11 mouse cellular contexts compared by ENCODE assay signal in genomic region chr7:71064446-71065391, GRCm38 (mm10).
DNase-seq lines count a peak whose midpoint lies in the region; ATAC-seq and TF ChIP-seq lines count a peak whose summit lies in the region.
"Had no signal": no experiment of that assay in that cellular context is flagged by ENCODE, and none has a peak within 500 bp of the region (broad histone marks: within the 10 kb centered on the region; RNA-seq: fewer than 3 reads in every experiment).

No protein-coding gene starts in this region.

- H3K9me3 ChIP-seq in hindbrain, embryonic 11.5 days (ENCODE audit: control insufficient read depth, low read length) = no peaks in the 10 kb centered on the region
- no peaks in the 10 kb centered on the region for H3K9me3 ChIP-seq in hindbrain, postnatal 0 days (ENCODE audit: low read length)
- H3K9me3 ChIP-seq in forebrain, postnatal 0 days (ENCODE audit: low read length) = no peaks in the 10 kb centered on the region
- no peaks in the 10 kb centered on the region for H3K9me3 ChIP-seq in midbrain, embryonic 16.5 days (replicated peaks; ENCODE audit: control insufficient read depth, low read length, poor library complexity, severe bottlenecking)
- H3K9me3 ChIP-seq: lung, embryonic 15.5 days had no signal

- H3K4me2 ChIP-seq in hindbrain, embryonic 11.5 days (replicated peaks; ENCODE audit: low read depth, low read length) = no peak overlapping the region
- no peak overlapping the region for H3K4me2 ChIP-seq in hindbrain, postnatal 0 days (ENCODE audit: low read depth, low read length)
- H3K4me2 ChIP-seq in forebrain, postnatal 0 days (ENCODE audit: low read depth) = no peak overlapping the region
- peak overlapping the region; percentile 28; the same call in 1 of the 2 replicates for H3K4me2 ChIP-seq in midbrain, embryonic 16.5 days (ENCODE audit: low read length)
- H3K4me2 ChIP-seq: lung, embryonic 15.5 days had no signal

- no peaks in the 10 kb centered on the region for H3K27me3 ChIP-seq in hindbrain, embryonic 11.5 days (ENCODE audit: control insufficient read depth, insufficient read depth, low read length)
- H3K27me3 ChIP-seq in hindbrain, postnatal 0 days (ENCODE audit: insufficient read depth, low read length) = no peaks in the 10 kb centered on the region
- no peaks in the 10 kb centered on the region for H3K27me3 ChIP-seq in forebrain, postnatal 0 days (ENCODE audit: insufficient read depth, low read length)
- H3K27me3 ChIP-seq in midbrain, embryonic 16.5 days (ENCODE audit: control insufficient read depth, insufficient read depth, low read depth, low read length) = no peaks in the 10 kb centered on the region
- H3K27me3 ChIP-seq in thymus, adult 2 months (ENCODE audit: control insufficient read depth, insufficient read depth, low read length) = no peaks in the 10 kb centered on the region
- H3K27me3 ChIP-seq: lung, embryonic 15.5 days had no signal

- H3K4me3 ChIP-seq in hindbrain, embryonic 11.5 days (ENCODE audit: low read depth, low read length) = no peak overlapping the region
- no peak overlapping the region for H3K4me3 ChIP-seq in hindbrain, postnatal 0 days (ENCODE audit: low read length)
- no peak overlapping the region for H3K4me3 ChIP-seq in forebrain, postnatal 0 days (ENCODE audit: low read depth, low read length)
- no peak overlapping the region for H3K4me3 ChIP-seq in midbrain, embryonic 16.5 days (ENCODE audit: low read depth, low read length)
- no peak overlapping the region for H3K4me3 ChIP-seq in thymus, adult 2 months (ENCODE audit: control insufficient read depth, insufficient read depth, low read length)
- H3K4me3 ChIP-seq: lung, embryonic 15.5 days had no signal

- DNase-seq in hindbrain, embryonic 11.5 days (ENCODE audit: low spot score) = peak; percentile 34
- no peak for DNase-seq in hindbrain, postnatal 0 days (ENCODE audit: low spot score)
- peak; percentile 61 for DNase-seq in embryo, embryonic 10.5 days (ENCODE audit: low spot score)
- DNase-seq in forebrain, postnatal 0 days = peak; percentile 9
- no peak for DNase-seq in thymus, adult 2 months
- no peak for DNase-seq in left cerebral cortex, adult 9 months (ENCODE audit: low spot score in 2 of 2)
- no peak for DNase-seq in spleen, postnatal 10 days (ENCODE audit: low spot score in 2 of 2)
- DNase-seq: thymus, postnatal 25 days had no signal

- H3K36me3 ChIP-seq in hindbrain, embryonic 11.5 days (ENCODE audit: control insufficient read depth, insufficient read depth, low read length) = no peaks in the 10 kb centered on the region
- no peaks in the 10 kb centered on the region for H3K36me3 ChIP-seq in hindbrain, postnatal 0 days (ENCODE audit: insufficient read depth, low read length)
- H3K36me3 ChIP-seq in forebrain, postnatal 0 days (ENCODE audit: insufficient read depth) = no peaks in the 10 kb centered on the region
- H3K36me3 ChIP-seq in midbrain, embryonic 16.5 days (ENCODE audit: control insufficient read depth, insufficient read depth, low read length) = no peaks in the 10 kb centered on the region
- H3K36me3 ChIP-seq in thymus, adult 2 months (ENCODE audit: control insufficient read depth, insufficient read depth, low read length) = no peaks in the 10 kb centered on the region
- H3K36me3 ChIP-seq: lung, embryonic 15.5 days had no signal

- no peak for TF ChIP-seq CTCF in hindbrain, postnatal 0 days (IDR thresholded peaks at IDR 0.05; ENCODE audit: low read depth)
- TF ChIP-seq CTCF in forebrain, postnatal 0 days (IDR thresholded peaks at IDR 0.05; ENCODE audit: low read depth) = no peak
- TF ChIP-seq CTCF in thymus, adult 2 months (IDR thresholded peaks at IDR 0.05; ENCODE audit: borderline replicate concordance, control insufficient read depth, extremely low read depth, insufficient read depth, low read length, poor library complexity) = no peak

- no peak for TF ChIP-seq POLR2A in thymus, adult 2 months (IDR thresholded peaks at IDR 0.05; ENCODE audit: control insufficient read depth, extremely low read depth, insufficient read depth, low read length, poor library complexity)

- H3K27ac ChIP-seq in hindbrain, embryonic 11.5 days (ENCODE audit: low read depth, low read length) = no peak overlapping the region
- H3K27ac ChIP-seq in hindbrain, postnatal 0 days = no peak overlapping the region
- no peak overlapping the region for H3K27ac ChIP-seq in forebrain, postnatal 0 days (ENCODE audit: low read depth, low read length)
- H3K27ac ChIP-seq in midbrain, embryonic 16.5 days (ENCODE audit: low read length) = no peak overlapping the region
- no peak overlapping the region for H3K27ac ChIP-seq in thymus, adult 2 months (ENCODE audit: control insufficient read depth, insufficient read depth, low read length)
- H3K27ac ChIP-seq: lung, embryonic 15.5 days had no signal

- ATAC-seq in hindbrain, embryonic 11.5 days (ENCODE audit: low FRiP score) = no peak
- ATAC-seq in hindbrain, postnatal 0 days = no peak
- no peak for ATAC-seq in forebrain, postnatal 0 days
- no peak for ATAC-seq in midbrain, embryonic 16.5 days
- ATAC-seq: CD4-positive, CD25-positive, alpha-beta regulatory T cell, adult 4 months had no signal

- 14% methylated on average over 14 of the region's 14 CpGs for WGBS in hindbrain, embryonic 11.5 days
- WGBS in hindbrain, postnatal 0 days = 18% methylated on average over 14 of the region's 14 CpGs
- WGBS in forebrain, postnatal 0 days = 7% methylated on average over 14 of the region's 14 CpGs
- WGBS in midbrain, embryonic 16.5 days = 5% methylated on average over 14 of the region's 14 CpGs
- WGBS in thymus, adult 2 months = 44% methylated on average over 14 of the region's 14 CpGs

- no peaks in the 10 kb centered on the region for H3K4me1 ChIP-seq in hindbrain, embryonic 11.5 days (replicated peaks; ENCODE audit: control insufficient read depth, insufficient read depth, low read length)
- no peaks in the 10 kb centered on the region for H3K4me1 ChIP-seq in hindbrain, postnatal 0 days (ENCODE audit: insufficient read depth, low read length)
- no peaks in the 10 kb centered on the region for H3K4me1 ChIP-seq in forebrain, postnatal 0 days (ENCODE audit: insufficient read depth)
- peaks cover 5% of the 10 kb centered on the region; the same call in 1 of the 2 replicates for H3K4me1 ChIP-seq in midbrain, embryonic 16.5 days (ENCODE audit: control insufficient read depth, insufficient read depth, low read length)
- no peaks in the 10 kb centered on the region for H3K4me1 ChIP-seq in thymus, adult 2 months (replicated peaks; ENCODE audit: control insufficient read depth, insufficient read depth, low read length)

- no peak overlapping the region for H3K9ac ChIP-seq in hindbrain, embryonic 11.5 days (ENCODE audit: low read depth, low read length)
- H3K9ac ChIP-seq in hindbrain, postnatal 0 days (replicated peaks; ENCODE audit: low read length) = no peak overlapping the region
- H3K9ac ChIP-seq in forebrain, postnatal 0 days = no peak overlapping the region
- H3K9ac ChIP-seq in midbrain, embryonic 16.5 days (ENCODE audit: low read depth, low read length) = no peak overlapping the region
- H3K9ac ChIP-seq: lung, embryonic 15.5 days had no signal

Comparison
In these comparisons a context has a peak if more than half of its experiments do, and no peak if none do; other contexts are left out.
1. DNase-seq: peak in hindbrain, embryonic 11.5 days (single experiment), embryo, embryonic 10.5 days (single experiment) and forebrain, postnatal 0 days (single experiment); none in hindbrain, postnatal 0 days (single experiment), thymus, adult 2 months (single experiment), left cerebral cortex, adult 9 months (0 of 2) and spleen, postnatal 10 days (0 of 2).